Mouse (Mus musculus) heart, embryonic 10.5 days (tissue): ENCODE measurements around the gene Eci2. TPM values are rescaled to one million over a fixed set of nuclear protein-coding genes. Genes with fewer than 3 reads are reported as not detected.

Source experiments
- DNase-seq: peaks from one replicate; pipeline ENCODE4 v3.0.0-alpha.2; 2017; ENCODE audit warnings: low spot score
- H3K27ac ChIP-seq: fragments of 300-500 bp; sonication (generic); 2 replicates; pipeline ENCODE4 v1.5.1; 2016; ENCODE audit warnings: mild to moderate bottlenecking
- H3K27me3 ChIP-seq: fragments of 300-500 bp; sonication (generic); 2 replicates; pipeline ENCODE4 v1.6.1; 2016; ENCODE audit warnings: mild to moderate bottlenecking; ENCODE audit not compliant: poor library complexity, insufficient read depth, severe bottlenecking
- H3K36me3 ChIP-seq: fragments of 300-500 bp; sonication (generic); 2 replicates; pipeline ENCODE4 v1.6.1; 2016; ENCODE audit warnings: mild to moderate bottlenecking, moderate library complexity
- H3K4me1 ChIP-seq: fragments of 300-500 bp; sonication (generic); 2 replicates; pipeline ENCODE4 v1.6.1; 2016; ENCODE audit warnings: mild to moderate bottlenecking
- H3K4me3 ChIP-seq: fragments of 300-500 bp; sonication (generic); 2 replicates; pipeline ENCODE4 v1.5.1; 2016; ENCODE audit warnings: mild to moderate bottlenecking, moderate library complexity
- H3K9me3 ChIP-seq: fragments of 300-500 bp; sonication (generic); 2 replicates; pipeline ENCODE4 v1.6.1; 2016; ENCODE audit warnings: mild to moderate bottlenecking, moderate library complexity
- WGBS: fragments of 180-500 bp; shearing (Covaris S2); methylation state at CpG from one replicate; pipeline ENCODE4 v1.1.7; 2016; 5-methylcytosine and 5-hydroxymethylcytosine counted together
- polyA plus RNA-seq: library from polyadenylated mRNA; unstranded; fragments of >200 nt; fragmentation: Nextera tagmentation; extraction: Ambion mirVana; gene quantifications from 2 replicates; pipeline ENCODE4 v1.2.1, GENCODE M21; 2016

The Eci2 gene
- polyA plus RNA-seq, 1 experiment from 2014 or later = 96.4 TPM

GRCm38 (mm10) chr13:34934931-34935644 lies 91.8 kb downstream of the Eci2 start:
- Histone ChIP-seq H3K27me3 (peaks cover 2% of the 10 kb centered on the region; the same call in 1 of the 2 replicates), H3K9me3 (no peaks in the 10 kb centered on the region), H3K4me1 (no peaks in the 10 kb centered on the region), H3K4me3 (no peak overlapping the region), H3K36me3 (no peaks in the 10 kb centered on the region), H3K27ac (no peak overlapping the region)
- DNase-seq = no peak
- WGBS = 77% methylated on average over 10 of the region's 10 CpGs

Other genes starting within 250 kb of the Eci2 start
- gene Prpf4b, start 151.8 kb downstream of the Eci2 start, polyA plus RNA-seq = 49.1 and 55.1 TPM in 2 replicates
- gene Fam217a, start 102.8 kb downstream of the Eci2 start, polyA plus RNA-seq = 1.7 and 2.0 TPM in 2 replicates
- gene 4933417A18Rik, start 102.7 kb downstream of the Eci2 start, polyA plus RNA-seq = not detected in 2 replicates
- 0.43 and 0.55 TPM in 2 replicates for gene Eci3, start 63.3 kb downstream of the Eci2 start, polyA plus RNA-seq